Mouse (Mus musculus) embryonic facial prominence, embryonic 11.5 days (tissue): Measurements from ENCODE around the gene Nup93. TPM values are rescaled to one million over a fixed set of nuclear protein-coding genes. Genes with fewer than 3 reads are reported as not detected.
"Not testable (repeated sequence)": the region's sequence is repeated elsewhere in the genome, so short reads cannot be mapped to it uniquely, and the experiment has no call there.

Source experiments
- ATAC-seq: fragments of 200-750 bp; cut with Nextera tagmentation; replicated peaks from 2 replicates; pipeline ENCODE4 v1.8.0; 2017; ENCODE audit warnings: low read depth; ENCODE audit not compliant: insufficient number of reproducible peaks, low FRiP score, low TSS enrichment
- DNase-seq: peaks from one replicate; pipeline ENCODE4 v3.0.0-alpha.2; 2015; ENCODE audit warnings: low spot score
- H3K27ac ChIP-seq: fragments of 300-500 bp; sonication (generic); replicated peaks from 2 replicates; pipeline ENCODE4 v1.5.1; 2014; ENCODE audit warnings: mild to moderate bottlenecking, low read depth, low read length, control low read depth
- H3K27me3 ChIP-seq: fragments of 300-500 bp; sonication (generic); 2 replicates; pipeline ENCODE4 v1.6.1; 2014; ENCODE audit warnings: mild to moderate bottlenecking, low read length, moderate library complexity, mixed read lengths; ENCODE audit not compliant: control insufficient read depth, insufficient read depth
- H3K36me3 ChIP-seq: fragments of 300-500 bp; sonication (generic); replicated peaks from 2 replicates; pipeline ENCODE4 v1.6.1; 2014; ENCODE audit warnings: low read depth, mild to moderate bottlenecking, low read length, moderate library complexity, mixed read lengths; ENCODE audit not compliant: control insufficient read depth, insufficient read depth
- H3K4me1 ChIP-seq: fragments of 300-500 bp; sonication (generic); 2 replicates; pipeline ENCODE4 v1.6.1; 2014; ENCODE audit warnings: low read length, mixed read lengths; ENCODE audit not compliant: control insufficient read depth, insufficient read depth
- H3K4me2 ChIP-seq: fragments of 300-500 bp; sonication (generic); 2 replicates; pipeline ENCODE4 v1.6.1; 2014; ENCODE audit warnings: low read depth, mild to moderate bottlenecking, control low read depth, low read length, moderate library complexity
- H3K4me3 ChIP-seq: fragments of 300-500 bp; sonication (generic); 2 replicates; pipeline ENCODE4 v1.5.1; 2014; ENCODE audit warnings: low read depth, low read length, control low read depth
- H3K9ac ChIP-seq: fragments of 300-500 bp; sonication (generic); replicated peaks from 2 replicates; pipeline ENCODE4 v1.6.1; 2014; ENCODE audit warnings: mild to moderate bottlenecking, control low read depth, low read length
- H3K9me3 ChIP-seq: fragments of 300-500 bp; sonication (generic); replicated peaks from 2 replicates; pipeline ENCODE4 v1.6.1; 2016; ENCODE audit warnings: mild to moderate bottlenecking, low read length, inconsistent platforms, mixed read lengths; ENCODE audit not compliant: control insufficient read depth
- WGBS: fragments of 180-500 bp; shearing (Covaris S2); extraction: QIAGEN DNeasy Blood & Tissue Kit; methylation state at CpG from one replicate; pipeline ENCODE4 v1.1.7; 2014; 5-methylcytosine and 5-hydroxymethylcytosine counted together
- polyA plus RNA-seq: library from polyadenylated mRNA; unstranded; fragments of >200 nt; fragmentation: Nextera tagmentation; extraction: Ambion mirVana; gene quantifications from 2 replicates; pipeline ENCODE4 v1.2.1, GENCODE M21; 2014

Gene Nup93
- polyA plus RNA-seq: 132 and 138 TPM in 2 replicates

DNA sequence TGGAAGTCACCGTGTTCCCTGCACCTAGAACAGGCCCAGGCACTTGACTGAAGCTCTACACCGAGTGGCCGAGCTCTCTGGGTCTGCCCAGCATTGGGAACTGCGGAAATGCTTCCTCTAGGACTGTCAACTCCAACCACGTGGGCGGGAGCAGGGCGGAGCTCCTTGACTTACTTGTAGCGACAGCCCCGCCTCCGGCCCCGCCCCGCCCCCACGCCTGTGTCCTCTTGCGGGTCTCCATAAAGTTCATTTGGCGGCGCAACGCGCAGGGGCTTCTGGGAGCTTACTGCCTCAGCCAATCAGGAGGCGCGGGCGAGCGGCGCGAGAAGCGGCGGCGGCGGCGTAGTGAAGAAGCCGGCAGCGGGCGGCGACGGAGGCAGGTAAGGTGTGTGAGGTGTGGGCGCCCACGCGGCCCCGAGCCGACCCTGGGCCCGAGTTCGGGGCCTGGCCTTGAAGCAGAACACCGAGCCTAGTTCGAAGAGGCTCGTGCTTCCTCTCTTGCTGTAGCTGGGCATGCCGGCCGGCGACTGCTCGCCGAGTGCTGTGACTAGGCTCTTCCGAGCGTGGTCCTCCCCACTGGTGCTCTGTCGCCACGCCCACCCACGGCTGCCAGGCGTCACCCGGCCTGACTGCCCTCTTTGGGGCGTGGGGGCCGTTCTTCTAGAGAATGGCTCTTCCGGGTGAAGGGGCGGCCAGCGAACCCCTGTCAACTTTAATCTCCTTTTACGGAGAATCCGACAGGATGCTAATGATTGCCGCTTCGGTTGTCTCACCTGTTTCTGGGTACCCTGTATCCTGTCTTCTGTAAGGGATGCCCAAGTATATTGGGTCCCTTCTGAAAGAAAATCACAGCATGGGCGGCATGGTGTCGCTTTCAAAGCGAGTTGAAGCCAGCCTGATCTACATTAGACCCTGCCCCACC lies at the start of gene Nup93:
Nup93 (plus strand) TSS at position 313 of the 922 bp plus-strand sequence.
- Histone ChIP-seq H3K9me3 (no peaks in the 10 kb centered on the region), H3K27ac (0 out of 2 replicates have a peak within 1 kb of the TSS, but pooled peaks have one; percentile 3), H3K9ac (peak within 1 kb of the TSS; percentile 70), H3K4me3 (peak within 1 kb of the TSS; percentile 78), H3K4me1 (no peaks in the 10 kb centered on the region), H3K27me3 (no peaks in the 10 kb centered on the region), H3K4me2 (peak within 1 kb of the TSS; percentile 84), H3K36me3 (no peaks in the 10 kb centered on the region)
- DNase-seq (peak; percentile 99), ATAC-seq (peak; percentile 96)
- WGBS: under 1% methylated on average over 65 of the region's 68 CpGs

DNA sequence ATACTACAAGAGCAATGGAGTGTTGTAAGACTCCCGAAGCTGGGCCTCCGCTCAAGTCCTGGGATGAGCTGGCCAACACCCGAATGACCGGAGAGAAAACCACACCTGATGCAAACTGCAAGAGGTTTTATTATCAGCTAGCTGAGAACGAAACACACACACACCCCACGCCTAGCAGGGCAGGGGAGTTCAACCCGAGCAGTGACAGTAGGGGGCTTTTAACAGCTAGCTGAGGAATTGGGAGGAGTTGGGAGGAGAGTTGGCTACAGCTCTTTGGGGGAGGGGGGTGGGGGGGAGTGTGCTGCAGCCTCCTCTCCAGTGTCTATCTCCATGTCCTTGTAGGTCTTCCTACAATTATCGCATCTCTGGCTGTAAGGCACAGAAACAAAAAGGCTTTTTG lies 48.6 kb upstream of the Nup93 start:
- H3K36me3 ChIP-seq, ATAC-seq, H3K4me1 ChIP-seq, H3K9ac ChIP-seq, H3K4me2 ChIP-seq, DNase-seq, H3K27me3 ChIP-seq, H3K4me3 ChIP-seq, H3K9me3 ChIP-seq, H3K27ac ChIP-seq: not testable (repeated sequence)
- 72% methylated on average over 8 of the region's 8 CpGs for WGBS

DNA sequence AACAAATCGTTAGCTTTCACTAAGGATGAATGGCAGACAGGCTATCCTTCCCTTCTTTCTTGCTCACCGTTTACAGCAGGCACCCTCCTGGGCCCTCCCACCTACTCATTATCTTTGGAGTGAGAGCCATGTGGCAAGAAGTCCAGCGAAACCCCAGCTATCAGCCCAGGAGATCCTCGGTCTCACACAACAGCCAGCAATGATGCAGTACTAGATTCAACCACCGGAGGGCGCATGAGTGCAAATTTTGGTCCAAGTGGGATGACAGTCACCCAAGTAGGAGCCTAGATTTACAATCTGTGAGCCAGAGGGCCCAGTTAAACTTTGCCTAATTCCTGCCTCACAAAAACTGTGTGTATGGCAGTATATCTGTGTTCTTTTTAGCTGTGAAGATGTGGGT lies 47.1 kb upstream of the Nup93 start:
- Histone ChIP-seq H3K27ac (no peak overlapping the region), H3K9me3 (no peaks in the 10 kb centered on the region), H3K4me3 (no peak overlapping the region), H3K4me1 (peaks cover 2% of the 10 kb centered on the region; the same call in 1 of the 2 replicates), H3K9ac (no peak overlapping the region), H3K36me3 (no peaks in the 10 kb centered on the region), H3K4me2 (no peak overlapping the region), H3K27me3 (peaks cover 13% of the 10 kb centered on the region)
- WGBS: 5% methylated on average over 6 of the region's 6 CpGs
- ATAC-seq: no peak
- peak; percentile 92 for DNase-seq

DNA sequence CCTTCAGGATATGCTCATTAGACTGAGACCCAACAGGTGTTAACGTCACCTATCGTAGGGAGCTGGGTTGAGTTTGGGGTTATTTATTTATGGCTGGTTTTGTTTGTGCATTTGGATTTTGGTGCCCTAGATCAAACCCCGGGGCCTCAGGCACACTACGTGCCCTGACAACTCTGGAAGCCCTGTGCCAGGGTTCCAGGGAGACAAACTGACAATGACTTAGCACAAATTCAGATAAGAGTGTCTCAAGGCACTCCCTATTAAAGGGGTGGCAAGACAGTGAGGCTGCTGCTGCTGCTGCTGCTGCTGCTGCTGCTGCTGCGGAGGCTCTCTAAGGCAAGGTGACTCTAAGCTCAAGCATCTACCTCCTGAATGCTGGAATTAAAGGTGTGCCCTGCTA lies 44.8 kb upstream of the Nup93 start:
- no peak overlapping the region for H3K27ac ChIP-seq
- no peak overlapping the region for H3K9ac ChIP-seq
- DNase-seq (no peak), ATAC-seq (no peak)
- 88% methylated on average over 5 of the region's 5 CpGs for WGBS
- no peak overlapping the region for H3K4me3 ChIP-seq
- H3K4me2 ChIP-seq: no peak overlapping the region
- peaks cover 6% of the 10 kb centered on the region for H3K4me1 ChIP-seq
- H3K9me3 ChIP-seq: no peaks in the 10 kb centered on the region
- no peaks in the 10 kb centered on the region for H3K36me3 ChIP-seq
- H3K27me3 ChIP-seq: peaks cover 30% of the 10 kb centered on the region

DNA sequence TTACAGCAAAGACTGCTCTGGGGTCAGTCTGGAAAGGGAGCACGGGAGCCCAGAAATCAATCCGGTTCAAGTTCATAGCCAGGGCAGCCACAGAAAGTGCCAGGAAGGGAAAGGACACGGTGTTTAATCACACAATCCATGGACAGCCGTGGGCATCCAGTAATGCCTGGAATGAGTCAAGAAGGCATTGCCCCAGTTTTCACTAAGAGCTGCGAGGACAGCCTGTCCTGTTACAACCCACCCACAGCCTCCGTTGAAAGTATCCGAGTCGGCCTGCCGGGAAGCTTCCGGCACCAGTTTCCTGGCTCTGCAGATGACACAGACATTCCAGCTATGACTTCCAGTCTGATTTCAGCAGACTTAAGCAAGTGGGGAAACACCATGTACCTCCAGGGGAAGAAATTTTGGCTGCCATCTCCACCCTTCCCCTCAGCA lies 43.0 kb upstream of the Nup93 start:
- no peak for DNase-seq

DNA sequence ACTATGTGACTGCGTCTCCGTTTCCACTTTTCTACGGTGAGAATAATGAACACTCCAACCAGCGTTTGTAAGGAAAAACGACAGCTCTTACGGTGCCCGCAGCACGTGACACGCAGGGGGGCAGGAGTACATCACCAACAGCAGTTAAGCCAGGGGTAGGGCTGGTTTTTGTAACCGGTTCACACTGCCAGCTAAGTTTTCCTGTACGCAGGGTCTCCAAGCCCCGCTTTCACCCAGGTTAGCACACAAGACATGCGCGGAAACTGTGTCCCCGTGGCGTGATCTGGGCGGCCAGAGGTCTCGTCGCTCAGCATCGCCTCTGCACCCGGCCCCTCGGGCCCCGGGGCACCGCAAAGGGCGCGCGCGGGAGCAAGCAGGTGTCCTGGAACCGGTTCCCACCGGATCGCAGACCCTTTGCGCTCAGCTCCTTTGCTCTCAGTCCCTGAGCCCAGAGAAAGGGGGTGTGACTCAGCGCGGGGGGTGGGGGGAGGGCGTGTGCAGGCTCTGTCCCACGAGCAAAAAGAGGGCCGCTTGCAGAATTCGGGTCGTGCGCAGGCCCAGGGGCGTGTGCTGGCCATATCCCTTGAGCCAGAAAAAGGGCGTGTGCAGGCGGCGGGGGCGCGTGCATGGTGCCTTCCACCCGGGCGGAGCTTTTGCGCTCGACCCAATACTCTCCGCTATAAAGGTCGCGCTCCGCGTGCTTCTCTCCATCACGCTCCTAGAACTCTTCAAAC lies 42.1 kb upstream of the Nup93 start, which contains the start of gene Mt2:
Mt2 (plus strand) TSS at position 590 of the 734 bp plus-strand sequence.
- peak; percentile 60 for DNase-seq
- H3K4me3 ChIP-seq: peak within 1 kb of the TSS; percentile 42

More for the DNA sequence above, 43.0 kb upstream of the Nup93 start:
- no peaks in the 10 kb centered on the region for H3K9me3 ChIP-seq
- no peak overlapping the region; the same call in 1 of the 2 replicates for H3K4me2 ChIP-seq
- H3K27ac ChIP-seq: no peak overlapping the region
- no peaks in the 10 kb centered on the region for H3K36me3 ChIP-seq
- 40% methylated on average over 10 of the region's 10 CpGs for WGBS
- peaks cover 6% of the 10 kb centered on the region for H3K4me1 ChIP-seq
- no peak overlapping the region for H3K9ac ChIP-seq
- peaks cover 33% of the 10 kb centered on the region for H3K27me3 ChIP-seq
- ATAC-seq: no peak
- H3K4me3 ChIP-seq: no peak overlapping the region

DNA sequence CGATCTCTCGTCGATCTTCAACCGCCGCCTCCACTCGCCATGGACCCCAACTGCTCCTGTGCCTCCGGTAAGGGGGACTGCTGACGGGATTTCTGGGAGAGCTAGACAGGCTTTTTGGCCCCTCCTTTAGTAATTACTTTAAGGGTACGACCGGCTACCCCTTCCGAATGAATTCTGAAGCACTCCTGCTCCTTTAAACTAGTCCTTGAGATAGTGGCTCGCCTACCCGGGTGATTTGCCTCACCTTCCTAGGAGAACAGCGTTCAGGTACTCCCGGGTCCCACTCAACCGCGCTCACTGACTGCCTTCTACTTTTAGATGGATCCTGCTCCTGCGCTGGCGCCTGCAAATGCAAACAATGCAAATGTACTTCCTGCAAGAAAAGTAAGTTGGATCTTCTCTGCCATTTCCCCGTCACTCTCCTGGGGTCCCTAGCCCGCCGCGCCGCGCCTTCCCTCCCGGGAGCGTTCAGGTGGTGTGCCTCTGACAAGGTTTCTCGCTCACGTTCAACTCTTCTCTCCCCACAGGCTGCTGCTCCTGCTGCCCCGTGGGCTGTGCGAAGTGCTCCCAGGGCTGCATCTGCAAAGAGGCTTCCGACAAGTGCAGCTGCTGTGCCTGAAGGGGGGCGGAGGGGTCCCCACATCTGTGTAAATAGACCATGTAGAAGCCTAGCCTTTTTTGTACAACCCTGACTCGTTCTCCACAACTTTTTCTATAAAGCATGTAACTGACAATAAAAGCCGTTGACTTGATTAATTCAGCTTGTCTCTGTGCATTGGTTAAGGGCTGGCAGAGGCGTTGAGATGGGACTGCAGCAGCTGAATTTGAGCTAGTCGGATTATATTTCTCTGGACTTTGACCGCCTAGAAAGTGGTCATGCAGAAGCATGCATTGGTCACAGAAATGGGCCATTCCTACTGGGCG lies 41.3 kb upstream of the Nup93 start:
- 1% methylated on average over 39 of the region's 39 CpGs for WGBS
- no peak for ATAC-seq
- H3K4me1 ChIP-seq: peaks cover 6% of the 10 kb centered on the region
- H3K27ac ChIP-seq: no peak overlapping the region
- peaks cover 37% of the 10 kb centered on the region for H3K27me3 ChIP-seq
- no peaks in the 10 kb centered on the region for H3K9me3 ChIP-seq
- H3K36me3 ChIP-seq: no peaks in the 10 kb centered on the region
- peak overlapping the region; percentile 42 for H3K4me3 ChIP-seq
- H3K9ac ChIP-seq: peak overlapping the region; percentile 37; the same call in 1 of the 2 replicates
- peak overlapping the region; percentile 82 for H3K4me2 ChIP-seq
- no peak for DNase-seq

More for the DNA sequence above, 42.1 kb upstream of the Nup93 start, which contains the start of gene Mt2:
- H3K36me3 ChIP-seq: no peaks in the 10 kb centered on the region
- peak within 1 kb of the TSS; percentile 37; the same call in 1 of the 2 replicates for H3K9ac ChIP-seq
- no peak within 1 kb of the TSS for H3K27ac ChIP-seq
- H3K27me3 ChIP-seq: peaks cover 35% of the 10 kb centered on the region
- under 1% methylated on average over 56 of the region's 56 CpGs for WGBS
- ATAC-seq: 0 out of 2 replicates have a peak, but pooled peaks have one; percentile 32
- H3K9me3 ChIP-seq: no peaks in the 10 kb centered on the region
- peaks cover 6% of the 10 kb centered on the region for H3K4me1 ChIP-seq
- peak within 1 kb of the TSS; percentile 82 for H3K4me2 ChIP-seq
